Mouse (Mus musculus) cerebellum, adult 2 months (tissue): Measurements from ENCODE around the gene Fam129a. TPM values are rescaled to one million over a fixed set of nuclear protein-coding genes. Genes with fewer than 3 reads are reported as not detected.

Experiments
- DNase-seq, 2 experiments: peaks; one replicate each; pipeline ENCODE4 v3.0.0; 2021
- H3K27ac ChIP-seq: fragments of 200-500 bp; 2 replicates; pipeline ENCODE4 v1.5.1; 2012; ENCODE audit warnings: low read length, control low read depth, inconsistent platforms; ENCODE audit not compliant: insufficient read depth
- H3K27me3 ChIP-seq: fragments of 200-500 bp; 2 replicates; pipeline ENCODE4 v1.6.1; 2012; ENCODE audit warnings: inconsistent platforms, mild to moderate bottlenecking, low read length, moderate library complexity; ENCODE audit not compliant: control insufficient read depth, insufficient read depth
- H3K4me1 ChIP-seq: fragments of 200-500 bp; 2 replicates; pipeline ENCODE4 v1.6.1; 2011; ENCODE audit warnings: low read length; ENCODE audit not compliant: control insufficient read depth, insufficient read depth
- H3K4me3 ChIP-seq: fragments of 200-500 bp; replicated peaks from 2 replicates; pipeline ENCODE3; 2011; ENCODE audit warnings: mild to moderate bottlenecking, low read depth, low read length, control low read depth; ENCODE audit not compliant: insufficient read depth
- CTCF ChIP-seq: fragments of 200-500 bp; IDR thresholded peaks from 2 replicates; pipeline ENCODE4 v1.5.1; 2011; ENCODE audit warnings: low read depth, mild to moderate bottlenecking, control low read depth, low read length, moderate library complexity, borderline replicate concordance; ENCODE audit not compliant: insufficient read depth
- POLR2A ChIP-seq: fragments of 200-500 bp; IDR thresholded peaks from 2 replicates; pipeline ENCODE4 v1.6.1; 2011; ENCODE audit warnings: low read length, control low read depth, borderline replicate concordance; ENCODE audit not compliant: insufficient read depth
- WGBS: fragments of 180-500 bp; shearing (Covaris S2); methylation state at CpG from one replicate; pipeline ENCODE4 v1.1.7; 2018; 5-methylcytosine and 5-hydroxymethylcytosine counted together
- polyA plus RNA-seq: library from polyadenylated mRNA; depleted of rRNA; stranded (reverse); fragments of >200 nt; gene quantifications from 2 replicates; pipeline ENCODE4 v1.2.3, GENCODE M21; 2012

The Fam129a gene
- polyA plus RNA-seq, 1 experiment = 1.3 TPM

GRCm38 (mm10) chr1:151664837-151665431, 93.9 kb downstream of the Fam129a start:
- no peak for TF ChIP-seq CTCF
- TF ChIP-seq POLR2A = no peak
- no peak for DNase-seq
- 88% methylated on average over 7 of the region's 7 CpGs for WGBS
- H3K27ac ChIP-seq = no peak overlapping the region
- H3K27me3 ChIP-seq = no peaks in the 10 kb centered on the region
- H3K4me1 ChIP-seq = no peaks in the 10 kb centered on the region
- H3K4me3 ChIP-seq = no peak overlapping the region

GRCm38 (mm10) chr1:151667351-151668074, 96.5 kb downstream of the Fam129a start:
- H3K27ac ChIP-seq = no peak overlapping the region
- 88% methylated on average over 10 of the region's 10 CpGs for WGBS
- TF ChIP-seq CTCF = no peak
- DNase-seq = no peak
- H3K4me3 ChIP-seq = no peak overlapping the region
- H3K4me1 ChIP-seq = no peaks in the 10 kb centered on the region
- H3K27me3 ChIP-seq = no peaks in the 10 kb centered on the region

GRCm38 (mm10) chr1:151670006-151670591, 99.1 kb downstream of the Fam129a start:
- TF ChIP-seq POLR2A (no peak), CTCF (no peak)
- Histone ChIP-seq H3K4me1 (no peaks in the 10 kb centered on the region), H3K27ac (no peak overlapping the region), H3K27me3 (no peaks in the 10 kb centered on the region), H3K4me3 (no peak overlapping the region)
- no peak for DNase-seq
- WGBS = 91% methylated on average over 9 of the region's 9 CpGs

GRCm38 (mm10) chr1:151675684-151676083, 104.7 kb downstream of the Fam129a start:
- no peak for TF ChIP-seq CTCF
- TF ChIP-seq POLR2A = no peak
- no peak overlapping the region for H3K4me3 ChIP-seq
- no peak overlapping the region for H3K27ac ChIP-seq
- DNase-seq = no peak
- 79% methylated on average over 5 of the region's 5 CpGs for WGBS
- no peaks in the 10 kb centered on the region for H3K4me1 ChIP-seq
- no peaks in the 10 kb centered on the region for H3K27me3 ChIP-seq

- DNase-seq = no peak
- Histone ChIP-seq H3K27ac (no peak overlapping the region), H3K4me3 (no peak overlapping the region), H3K27me3 (no peaks in the 10 kb centered on the region), H3K4me1 (no peaks in the 10 kb centered on the region)
- TF ChIP-seq POLR2A (no peak), CTCF (no peak)
- 63% methylated on average over 3 of the region's 4 CpGs for WGBS
Measured at GRCm38 (mm10) chr1:151677185-151677809, 106.3 kb downstream of the Fam129a start.

- 52% methylated on average over 4 of the region's 4 CpGs for whole genome bisulfite sequencing
Measured at GRCm38 (mm10) chr1:151677975-151678374, 107.0 kb downstream of the Fam129a start.

GRCm38 (mm10) chr1:151679153-151679552, 108.2 kb downstream of the Fam129a start:
- DNase-seq = no peak
- Histone ChIP-seq H3K4me3 (no peak overlapping the region), H3K27ac (no peak overlapping the region), H3K4me1 (no peaks in the 10 kb centered on the region), H3K27me3 (no peaks in the 10 kb centered on the region)
- TF ChIP-seq CTCF (no peak), POLR2A (no peak)
- 50% methylated on average over 7 of the region's 7 CpGs for WGBS

More at GRCm38 (mm10) chr1:151677975-151678374, 107.0 kb downstream of the Fam129a start:
- TF ChIP-seq POLR2A = no peak
- no peak for TF ChIP-seq CTCF
- Histone ChIP-seq H3K4me1 (no peaks in the 10 kb centered on the region), H3K27ac (no peak overlapping the region), H3K4me3 (no peak overlapping the region), H3K27me3 (no peaks in the 10 kb centered on the region)
- no peak for DNase-seq
